Mouse (Mus musculus) adipocyte (in vitro differentiated cells): ENCODE measurements around the gene Podxl2.

Source experiments
- DNase-seq: peaks from one replicate; pipeline ENCODE4 v3.0.0-alpha.2; 2016; ENCODE audit warnings: low spot score

Podxl2 gene

GRCm38 (mm10) chr6:88874868-88875508 lies at the start of gene Podxl2:
Gene Podxl2, minus strand, starts transcription at chr6:88875044.
- no peak for DNase-seq

GRCm38 (mm10) chr6:88918802-88919201 lies 44.0 kb upstream of the Podxl2 start:
- DNase-seq, result no peak

- DNase-seq, result peak; percentile 79
Measured at GRCm38 (mm10) chr6:88916153-88916552, 41.3 kb upstream of the Podxl2 start.

GRCm38 (mm10) chr6:88915510-88915909 lies 40.7 kb upstream of the Podxl2 start:
- DNase-seq, result peak; percentile 63

- DNase-seq, result peak; percentile 52
Measured at GRCm38 (mm10) chr6:88914799-88915198, 40.0 kb upstream of the Podxl2 start.

- peak; percentile 60 for DNase-seq
Measured at GRCm38 (mm10) chr6:88913440-88913839, 38.6 kb upstream of the Podxl2 start.

- DNase-seq, result peak; percentile 75
Measured at GRCm38 (mm10) chr6:88913022-88913421, 38.2 kb upstream of the Podxl2 start.

GRCm38 (mm10) chr6:88909151-88909550 lies 34.3 kb upstream of the Podxl2 start:
- DNase-seq, result no peak

GRCm38 (mm10) chr6:88906369-88907108 lies 31.7 kb upstream of the Podxl2 start:
- peak; percentile 89 for DNase-seq

- no peak for DNase-seq
Measured at GRCm38 (mm10) chr6:88905042-88905441, 30.2 kb upstream of the Podxl2 start.

GRCm38 (mm10) chr6:88904456-88904974 lies 29.7 kb upstream of the Podxl2 start:
- DNase-seq, result peak; percentile 45

GRCm38 (mm10) chr6:88903708-88904107 lies 28.9 kb upstream of the Podxl2 start:
- DNase-seq, result no peak

GRCm38 (mm10) chr6:88901947-88902820 lies 27.3 kb upstream of the Podxl2 start, which contains the start of gene Tpra1:
Gene Tpra1, plus strand, starts transcription at chr6:88902251.
- peak; percentile 99 for DNase-seq

GRCm38 (mm10) chr6:88901471-88901870 lies 26.6 kb upstream of the Podxl2 start:
- peak; percentile 69 for DNase-seq

GRCm38 (mm10) chr6:88899628-88900027 lies 24.8 kb upstream of the Podxl2 start:
- DNase-seq, result no peak

- no peak for DNase-seq
Measured at GRCm38 (mm10) chr6:88899086-88899485, 24.2 kb upstream of the Podxl2 start.

GRCm38 (mm10) chr6:88898534-88899048 lies 23.7 kb upstream of the Podxl2 start, which contains the start of gene Mcm2:
Gene Mcm2, minus strand, starts transcription at chr6:88898780.
- peak; percentile 98 for DNase-seq

- DNase-seq, result no peak
Measured at GRCm38 (mm10) chr6:88897246-88897645, 22.4 kb upstream of the Podxl2 start.

GRCm38 (mm10) chr6:88895943-88896342 lies 21.1 kb upstream of the Podxl2 start:
- DNase-seq, result no peak

- peak; percentile 77 for DNase-seq
Measured at GRCm38 (mm10) chr6:88893559-88893958, 18.7 kb upstream of the Podxl2 start.

- no peak for DNase-seq
Measured at GRCm38 (mm10) chr6:88890832-88891231, 16.0 kb upstream of the Podxl2 start.
